Mouse (Mus musculus): ENCODE measurements around the gene Mindy1.

GRCm38 (mm10) chr3:95315094-95315843 is 34.1 kb downstream of the Mindy1 start:
- TF ChIP-seq CTCF (conservative IDR thresholded peaks at IDR 0.05 in 1 of 2, IDR thresholded peaks at IDR 0.05 in 1 of 2; ENCODE audit: low read depth in 2 of 2, low read length in 2 of 2) = peak in 1 of 2 experiments; percentile 56; a peak in 2 of 4 replicates
- no peak; the same call in none of the 2 replicates for TF ChIP-seq SIN3A (IDR thresholded peaks at IDR 0.05; ENCODE audit: low read length)
- no peak; the same call in 1 of the 2 replicates for TF ChIP-seq ETS1 (conservative IDR thresholded peaks at IDR 0.05; ENCODE audit: low read depth, low read length)
- TF ChIP-seq POLR2A (IDR thresholded peaks at IDR 0.05; ENCODE audit: low read depth, low read length) = peak; percentile 74
- TF ChIP-seq ZNF384 (IDR thresholded peaks at IDR 0.05; ENCODE audit: low read depth, low read length) = no peak
- TF ChIP-seq NRF1 (IDR thresholded peaks at IDR 0.05; ENCODE audit: low read depth, low read length) = peak; percentile 46
- no peak for TF ChIP-seq GABPA (IDR thresholded peaks at IDR 0.05; ENCODE audit: insufficient replicate concordance, low read depth, low read length)
- no peak for TF ChIP-seq USF2 (conservative IDR thresholded peaks at IDR 0.05; ENCODE audit: low read depth, low read length)
- TF ChIP-seq MXI1 (IDR thresholded peaks at IDR 0.05; ENCODE audit: low read depth, low read length) = peak; percentile 70
- TF ChIP-seq USF1 (IDR thresholded peaks at IDR 0.05; ENCODE audit: low read depth, low read length) = no peak
- TF ChIP-seq SMC3 (IDR thresholded peaks at IDR 0.05; ENCODE audit: low read depth, low read length) = peak; percentile 18
- TF ChIP-seq KAT2A (IDR thresholded peaks at IDR 0.05; ENCODE audit: insufficient replicate concordance, low read length) = 0 out of 2 replicates have a peak, but pooled peaks have one; percentile 17
- peak; percentile 78 for TF ChIP-seq NELFE (IDR thresholded peaks at IDR 0.05; ENCODE audit: low read depth, low read length)
- no peak for TF ChIP-seq EP300 (IDR thresholded peaks at IDR 0.05; ENCODE audit: low read length)
